Mouse (Mus musculus): Measurements from ENCODE around the gene Baz1b.

Baz1b gene

GRCm38 (mm10) chr5:135236571-135236970, 49.5 kb downstream of the Baz1b start:
- peak; percentile 61 to 74 for DNase-seq (ENCODE audit: low spot score in 2 of 2)

DNA sequence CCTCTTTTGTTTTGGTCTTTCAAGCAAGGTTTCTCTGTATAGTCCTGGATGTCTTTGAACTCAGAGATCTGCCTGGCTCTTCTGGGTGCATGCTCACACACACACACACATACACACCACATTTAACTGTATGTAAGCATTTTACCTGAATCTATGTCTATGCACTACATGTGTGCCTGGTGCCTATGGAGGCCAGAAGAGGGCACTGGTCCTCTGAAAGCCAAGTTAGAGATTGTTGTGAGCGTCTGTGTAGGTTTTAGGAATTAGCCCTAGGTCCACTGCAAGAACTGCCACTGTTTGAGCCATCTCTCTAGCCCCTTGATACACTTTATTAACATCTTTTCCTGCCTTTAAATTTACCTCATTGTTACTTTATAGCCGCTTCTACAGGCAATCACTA, 51.8 kb downstream of the Baz1b start:
- no peak for DNase-seq (ENCODE audit: low spot score in 2 of 2)

DNA sequence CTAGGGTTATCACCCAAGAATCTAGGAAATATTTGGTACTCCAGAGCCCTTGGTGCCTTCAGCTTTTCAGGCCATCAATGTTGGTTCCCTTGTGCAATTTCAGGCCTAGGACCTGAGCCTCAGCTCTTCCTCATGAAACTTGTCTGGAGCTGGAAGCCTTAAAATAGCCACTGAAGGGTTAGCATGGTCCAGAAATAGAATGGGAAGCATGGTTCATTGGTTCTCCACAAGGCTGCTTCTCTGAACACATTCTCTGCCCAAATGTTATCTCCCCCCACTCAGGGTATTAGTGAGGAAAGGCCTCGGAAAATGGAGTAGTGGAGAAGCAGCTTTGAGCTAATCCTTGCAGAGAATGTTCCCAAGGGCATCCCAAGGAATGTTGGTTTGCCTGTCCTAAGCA, 54.4 kb downstream of the Baz1b start:
- no peak for DNase-seq (ENCODE audit: low spot score in 2 of 2)

- no peak for DNase-seq (ENCODE audit: low spot score in 2 of 2)
Measured at GRCm38 (mm10) chr5:135242136-135242535, 55.1 kb downstream of the Baz1b start.

GRCm38 (mm10) chr5:135242608-135243007, 55.5 kb downstream of the Baz1b start:
- DNase-seq (ENCODE audit: low spot score in 2 of 2), result no peak

GRCm38 (mm10) chr5:135243166-135243565, 56.1 kb downstream of the Baz1b start:
- DNase-seq (ENCODE audit: low spot score in 2 of 2), result no peak

DNA sequence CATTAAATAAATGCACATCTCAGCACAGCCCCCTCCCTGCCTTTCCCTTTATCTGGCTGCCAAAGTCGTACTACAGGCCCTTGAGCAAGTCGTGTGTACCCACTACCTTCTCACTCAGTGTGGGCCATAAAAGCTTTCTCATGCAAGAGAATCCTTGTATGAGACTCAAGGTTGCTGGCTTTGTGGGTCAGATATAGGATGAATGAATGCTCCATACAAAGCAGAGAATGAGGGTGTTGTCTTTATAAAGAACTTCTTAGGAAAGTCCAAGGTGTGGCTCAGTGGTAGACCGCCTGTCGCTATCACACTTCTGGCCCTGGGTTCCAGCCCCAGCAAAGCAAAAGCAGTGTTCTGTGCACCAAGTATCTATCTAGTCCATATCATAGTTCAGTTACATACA, 59.5 kb downstream of the Baz1b start:
- no peak for DNase-seq (ENCODE audit: low spot score in 2 of 2)

- DNase-seq (ENCODE audit: low spot score in 2 of 2), result no peak
Measured at GRCm38 (mm10) chr5:135247337-135247736, 60.3 kb downstream of the Baz1b start.

DNA sequence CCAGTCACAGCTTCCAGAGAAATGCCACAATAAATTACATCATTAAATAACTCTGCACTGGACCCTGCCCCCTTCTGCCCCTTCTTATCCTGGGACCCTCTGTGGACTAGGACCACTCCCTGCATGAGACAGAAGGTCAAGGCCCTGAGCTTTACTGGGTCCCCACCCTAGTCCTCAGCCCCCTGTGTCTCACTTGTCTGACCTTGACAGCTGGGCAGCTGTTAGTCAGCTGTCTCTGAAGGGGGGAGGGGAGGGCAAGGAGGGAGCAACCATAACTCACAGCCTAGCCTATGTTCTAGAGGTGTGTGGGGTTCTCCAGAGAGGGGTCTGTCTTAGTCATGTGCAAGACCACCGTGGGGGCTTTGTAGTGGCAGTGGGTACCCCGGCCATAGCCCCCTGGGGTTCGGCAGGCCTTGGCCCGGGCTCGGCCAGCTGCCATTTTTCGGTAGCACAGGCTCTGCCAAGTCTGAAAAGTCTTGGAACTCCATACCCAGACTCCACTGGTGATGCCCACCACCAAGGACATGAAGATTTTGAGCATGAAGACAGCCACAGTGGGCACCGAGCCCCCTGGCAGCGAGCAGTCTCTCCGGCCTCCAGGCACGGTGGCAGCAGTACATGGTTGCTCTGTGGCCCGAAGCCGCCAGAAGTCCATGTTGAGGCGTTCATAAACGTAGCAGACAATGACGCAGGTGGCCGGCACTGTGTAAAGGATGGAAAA, 62.1 kb downstream of the Baz1b start:
- no peak for DNase-seq (ENCODE audit: low spot score in 2 of 2)

- no peak for DNase-seq (ENCODE audit: low spot score in 2 of 2)
Measured at GRCm38 (mm10) chr5:135250186-135251078, 63.4 kb downstream of the Baz1b start.

GRCm38 (mm10) chr5:135251079-135251454, 64.0 kb downstream of the Baz1b start, which contains the start of gene Fzd9:
Gene Fzd9, minus strand, starts transcription at chr5:135251230.
- peak; percentile 79 to 86 for DNase-seq (ENCODE audit: low spot score in 2 of 2)

DNA sequence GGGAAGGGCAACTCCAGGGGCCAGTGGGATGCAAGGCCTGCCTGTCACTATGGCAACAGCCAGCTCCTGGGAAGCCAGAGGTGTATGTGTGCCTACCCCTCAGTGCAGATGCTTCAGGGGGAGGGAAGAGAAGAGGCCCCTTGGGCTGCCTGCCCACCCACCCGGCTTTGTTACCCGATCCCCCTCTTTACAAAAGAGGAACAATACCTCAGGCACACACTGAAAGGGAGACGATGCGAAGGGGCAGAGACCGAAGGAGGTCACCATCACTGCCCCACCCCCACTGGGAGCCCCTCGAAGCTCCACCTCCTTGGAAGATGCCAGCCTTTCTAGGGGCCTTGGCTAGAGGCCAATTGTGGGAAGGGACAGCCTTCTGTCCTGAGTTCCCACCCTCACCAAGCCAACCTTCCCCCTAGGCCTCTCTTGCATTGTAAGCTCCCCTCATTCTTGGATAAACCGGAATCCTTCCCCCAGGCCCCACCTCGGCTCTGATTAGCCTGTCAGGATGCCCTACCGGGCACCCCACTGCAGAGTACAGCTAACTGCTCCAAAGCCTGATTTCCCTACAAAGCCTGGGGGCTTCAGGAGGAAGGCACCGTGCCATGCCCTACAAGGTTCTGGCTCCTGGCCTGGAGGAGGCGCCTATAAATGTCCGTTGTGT, 66.8 kb downstream of the Baz1b start:
- DNase-seq (ENCODE audit: low spot score in 2 of 2), result no peak

DNA sequence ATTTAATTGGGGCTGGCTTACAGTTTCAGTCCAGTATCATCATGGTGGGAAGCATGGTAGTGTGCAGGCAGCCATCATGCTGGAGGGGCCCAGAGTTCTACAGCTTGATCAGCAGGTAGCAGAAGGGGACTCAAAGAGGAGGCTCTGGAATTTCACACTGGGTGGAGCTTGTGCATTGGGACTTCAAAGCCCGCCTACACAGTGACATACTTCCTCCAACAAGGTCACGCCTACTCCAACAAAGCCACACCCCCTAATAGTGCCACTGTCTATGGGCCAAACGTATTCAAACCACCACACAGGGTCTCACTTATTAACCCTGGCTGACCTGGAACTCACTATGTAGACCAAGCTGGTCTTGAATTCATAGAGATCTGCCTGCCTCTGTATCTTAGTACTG, 69.1 kb downstream of the Baz1b start:
- DNase-seq (ENCODE audit: low spot score in 2 of 2), result no peak

- no peak for DNase-seq (ENCODE audit: low spot score in 2 of 2)
Measured at GRCm38 (mm10) chr5:135257559-135257958, 70.5 kb downstream of the Baz1b start.

DNA sequence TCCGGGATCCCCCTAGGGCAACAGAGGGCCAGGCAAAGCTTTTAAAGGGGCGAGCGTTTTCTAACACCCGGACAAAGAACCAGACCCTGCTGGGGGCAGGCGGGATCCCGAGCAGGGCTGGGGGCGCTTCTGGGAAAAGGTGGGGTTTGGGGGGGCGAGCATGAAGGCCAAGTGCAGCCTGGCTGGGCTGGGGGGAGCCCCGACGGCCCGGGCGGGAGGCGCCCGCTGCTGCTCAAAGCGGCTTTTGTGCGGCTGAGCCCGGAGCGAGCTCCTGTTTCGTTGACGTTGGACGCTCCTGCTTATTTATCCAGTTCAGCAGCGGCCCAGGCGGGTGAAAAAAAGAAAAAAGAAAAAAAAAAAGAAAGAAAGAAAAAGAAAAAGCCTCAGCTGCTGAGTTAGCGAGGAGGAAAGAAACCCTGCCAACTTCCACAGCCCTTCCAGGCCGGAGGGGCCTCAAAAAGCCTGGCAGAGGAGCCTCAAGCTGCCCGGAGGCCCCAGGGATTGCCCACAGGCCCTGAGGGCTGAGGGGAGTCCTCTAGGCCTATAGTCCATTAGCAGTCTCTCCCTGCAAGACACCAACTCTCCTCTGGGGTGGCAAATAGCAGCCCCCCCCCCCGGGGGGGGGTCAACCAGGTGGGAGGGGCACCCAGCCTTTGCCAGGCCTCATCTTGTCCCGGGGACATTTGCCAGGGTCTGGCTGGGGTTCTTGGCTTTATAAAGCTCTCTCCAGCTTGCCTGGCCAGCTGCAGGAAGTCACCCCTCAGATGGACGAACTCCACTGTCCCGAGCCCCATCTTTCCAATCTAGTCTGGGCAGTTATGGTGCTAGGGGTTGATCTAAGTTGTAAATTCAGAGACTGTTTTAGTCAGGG, 71.5 kb downstream of the Baz1b start:
- no peak for DNase-seq (ENCODE audit: low spot score in 2 of 2)

GRCm38 (mm10) chr5:135263866-135264503, 76.9 kb downstream of the Baz1b start:
- DNase-seq (ENCODE audit: low spot score in 2 of 2), result peak; percentile 29 to 45

- DNase-seq (ENCODE audit: low spot score in 2 of 2), result no peak
Measured at GRCm38 (mm10) chr5:135264548-135264947, 77.5 kb downstream of the Baz1b start.

DNA sequence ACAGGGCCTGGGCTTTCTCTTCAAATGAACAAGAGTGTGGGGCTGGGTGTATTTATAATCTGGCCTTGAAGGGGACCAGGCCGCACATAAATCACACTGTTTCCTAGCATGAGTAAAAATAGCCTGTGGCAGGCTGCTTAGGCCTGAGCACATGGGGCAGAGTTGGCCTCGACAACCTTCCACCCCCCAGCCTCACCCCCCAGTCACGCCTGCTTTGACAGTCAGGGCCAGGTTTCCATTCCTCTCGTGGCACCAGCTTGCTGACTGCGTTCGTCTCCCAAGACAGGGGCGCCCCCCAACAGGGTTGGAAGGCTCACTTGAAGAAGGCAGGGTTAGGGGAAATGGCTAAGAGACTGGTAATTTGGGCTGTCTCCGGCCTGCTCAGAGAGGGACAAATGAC, 82.4 kb downstream of the Baz1b start:
- DNase-seq (ENCODE audit: low spot score in 2 of 2), result no peak

- DNase-seq (ENCODE audit: low spot score in 2 of 2), result no peak
Measured at GRCm38 (mm10) chr5:135270361-135270760, 83.3 kb downstream of the Baz1b start.

- DNase-seq (ENCODE audit: low spot score in 2 of 2), result peak in 1 of 2 experiments; percentile 43
Measured at GRCm38 (mm10) chr5:135271563-135272165, 84.6 kb downstream of the Baz1b start.

Data from frontal cortex, postnatal 36 days (tissue).